Mouse (Mus musculus): ENCODE data around the gene 1700113H08Rik. TPM values are rescaled to one million over a fixed set of nuclear protein-coding genes. Genes with fewer than 3 reads are reported as not detected.

1700113H08Rik gene
- not detected in 2 replicates for polyA plus RNA-seq (2015; fragmentation: Nextera tagmentation; extraction: Ambion mirVana)

GRCm38 (mm10) chr10:87057500-87058250 is at the start of gene 1700113H08Rik:
1700113H08Rik (plus strand) TSS chr10:87058045.
- peak within 1 kb of the TSS; percentile 63 for H3K4me2 ChIP-seq (replicated peaks; ENCODE audit: low read depth, low read length)
- WGBS = 11% methylated on average over 15 of the region's 15 CpGs
- peak; percentile 37 for DNase-seq (ENCODE audit: low spot score)

GRCm38 (mm10) chr10:87008215-87008499 is 49.7 kb upstream of the 1700113H08Rik start:
- DNase-seq (ENCODE audit: low spot score) = no peak
- 58% methylated on average over 3 of the region's 3 CpGs for WGBS
- no peak overlapping the region for H3K4me3 ChIP-seq (ENCODE audit: low read depth, low read length)
- no peak overlapping the region for H3K27ac ChIP-seq (ENCODE audit: low read length)
- H3K27me3 ChIP-seq (replicated peaks; ENCODE audit: insufficient read depth, low read length) = no peaks in the 10 kb centered on the region
- TF ChIP-seq EP300 (IDR thresholded peaks at IDR 0.05) = no peak
- no peak for TF ChIP-seq CTCF (IDR thresholded peaks at IDR 0.05)
- ATAC-seq = no peak
- no peak overlapping the region for H3K4me2 ChIP-seq (replicated peaks; ENCODE audit: low read depth, low read length)
- no peak overlapping the region for H3K9ac ChIP-seq (replicated peaks; ENCODE audit: low read depth)
- H3K4me1 ChIP-seq (ENCODE audit: insufficient read depth, low read depth, low read length) = peaks cover 5% of the 10 kb centered on the region; the same call in 1 of the 2 replicates
- H3K36me3 ChIP-seq (ENCODE audit: insufficient read depth, low read length) = no peaks in the 10 kb centered on the region
- H3K9me3 ChIP-seq (ENCODE audit: low read length) = no peaks in the 10 kb centered on the region

More at GRCm38 (mm10) chr10:87057500-87058250, at the start of gene 1700113H08Rik:
- TF ChIP-seq EP300 (IDR thresholded peaks at IDR 0.05) = no peak
- TF ChIP-seq CTCF (IDR thresholded peaks at IDR 0.05) = peak; percentile 56
- ATAC-seq = no peak
- no peaks in the 10 kb centered on the region for H3K9me3 ChIP-seq (ENCODE audit: low read length)
- no peaks in the 10 kb centered on the region for H3K27me3 ChIP-seq (replicated peaks; ENCODE audit: insufficient read depth, low read length)
- no peak within 1 kb of the TSS for H3K9ac ChIP-seq (replicated peaks; ENCODE audit: low read depth)
- H3K4me3 ChIP-seq (ENCODE audit: low read depth, low read length) = peak within 1 kb of the TSS; percentile 31
- H3K27ac ChIP-seq (ENCODE audit: low read length) = no peak within 1 kb of the TSS
- H3K36me3 ChIP-seq (ENCODE audit: insufficient read depth, low read length) = no peaks in the 10 kb centered on the region
- H3K4me1 ChIP-seq (ENCODE audit: insufficient read depth, low read depth, low read length) = no peaks in the 10 kb centered on the region

- Histone ChIP-seq H3K9ac (replicated peaks; ENCODE audit: low read depth) (no peak overlapping the region), H3K27ac (ENCODE audit: low read length) (no peak overlapping the region), H3K4me2 (replicated peaks; ENCODE audit: low read depth, low read length) (no peak overlapping the region), H3K4me1 (ENCODE audit: insufficient read depth, low read depth, low read length) (peaks cover 5% of the 10 kb centered on the region; the same call in 1 of the 2 replicates), H3K4me3 (ENCODE audit: low read depth, low read length) (no peak overlapping the region), H3K27me3 (replicated peaks; ENCODE audit: insufficient read depth, low read length) (no peaks in the 10 kb centered on the region), H3K36me3 (ENCODE audit: insufficient read depth, low read length) (no peaks in the 10 kb centered on the region), H3K9me3 (ENCODE audit: low read length) (no peaks in the 10 kb centered on the region)
- no peak for ATAC-seq
- no peak for TF ChIP-seq EP300 (IDR thresholded peaks at IDR 0.05)
- no peak for TF ChIP-seq CTCF (IDR thresholded peaks at IDR 0.05)
- DNase-seq (ENCODE audit: low spot score) = no peak
- 72% methylated on average over 7 of the region's 7 CpGs for WGBS
These were observed 45.8 kb upstream of the 1700113H08Rik start for GRCm38 (mm10) chr10:87012087-87012486.

GRCm38 (mm10) chr10:87014391-87014965 is 43.4 kb upstream of the 1700113H08Rik start:
- TF ChIP-seq EP300 (IDR thresholded peaks at IDR 0.05) (peak; percentile 31; the same call in 1 of the 2 replicates), CTCF (IDR thresholded peaks at IDR 0.05) (no peak)
- H3K27ac ChIP-seq (ENCODE audit: low read length) = no peak overlapping the region
- H3K9me3 ChIP-seq (ENCODE audit: low read length) = no peaks in the 10 kb centered on the region
- no peak overlapping the region for H3K9ac ChIP-seq (replicated peaks; ENCODE audit: low read depth)
- WGBS = 42% methylated on average over 7 of the region's 7 CpGs
- H3K27me3 ChIP-seq (replicated peaks; ENCODE audit: insufficient read depth, low read length) = no peaks in the 10 kb centered on the region
- DNase-seq (ENCODE audit: low spot score) = peak; percentile 42
- no peak overlapping the region for H3K4me2 ChIP-seq (replicated peaks; ENCODE audit: low read depth, low read length)
- H3K4me1 ChIP-seq (ENCODE audit: insufficient read depth, low read depth, low read length) = no peaks in the 10 kb centered on the region
- ATAC-seq = peak; percentile 52
- H3K4me3 ChIP-seq (ENCODE audit: low read depth, low read length) = no peak overlapping the region
- no peaks in the 10 kb centered on the region for H3K36me3 ChIP-seq (ENCODE audit: insufficient read depth, low read length)

DNA sequence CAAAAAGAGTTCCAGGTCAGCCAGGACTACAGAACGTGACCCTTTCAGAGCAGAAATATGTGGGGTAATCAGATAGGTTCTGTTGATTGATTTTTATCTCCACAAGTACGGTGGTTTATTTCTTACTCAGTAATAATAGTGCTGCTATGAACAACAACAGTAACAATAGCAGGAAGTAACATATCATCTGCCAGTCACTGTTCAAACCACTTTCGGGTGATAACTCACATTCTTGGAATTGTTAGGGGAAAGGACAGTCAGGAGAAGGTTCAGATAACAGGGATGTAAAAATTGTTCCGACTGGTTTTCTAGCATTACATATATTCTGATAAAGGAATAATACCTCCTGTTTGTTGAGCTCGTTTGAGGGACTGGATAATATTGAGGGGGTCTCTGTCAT is 42.4 kb upstream of the 1700113H08Rik start:
- 21% methylated on average over 5 of the region's 5 CpGs for WGBS
- no peaks in the 10 kb centered on the region for H3K36me3 ChIP-seq (ENCODE audit: insufficient read depth, low read length)
- TF ChIP-seq EP300 (IDR thresholded peaks at IDR 0.05) (no peak), CTCF (IDR thresholded peaks at IDR 0.05) (no peak)
- no peaks in the 10 kb centered on the region for H3K27me3 ChIP-seq (replicated peaks; ENCODE audit: insufficient read depth, low read length)
- DNase-seq (ENCODE audit: low spot score) (no peak), ATAC-seq (no peak)
- H3K9me3 ChIP-seq (ENCODE audit: low read length) = no peaks in the 10 kb centered on the region
- no peaks in the 10 kb centered on the region for H3K4me1 ChIP-seq (ENCODE audit: insufficient read depth, low read depth, low read length)
- H3K9ac ChIP-seq (replicated peaks; ENCODE audit: low read depth) = no peak overlapping the region
- H3K4me2 ChIP-seq (replicated peaks; ENCODE audit: low read depth, low read length) = no peak overlapping the region
- no peak overlapping the region for H3K4me3 ChIP-seq (ENCODE audit: low read depth, low read length)
- H3K27ac ChIP-seq (ENCODE audit: low read length) = no peak overlapping the region

DNA sequence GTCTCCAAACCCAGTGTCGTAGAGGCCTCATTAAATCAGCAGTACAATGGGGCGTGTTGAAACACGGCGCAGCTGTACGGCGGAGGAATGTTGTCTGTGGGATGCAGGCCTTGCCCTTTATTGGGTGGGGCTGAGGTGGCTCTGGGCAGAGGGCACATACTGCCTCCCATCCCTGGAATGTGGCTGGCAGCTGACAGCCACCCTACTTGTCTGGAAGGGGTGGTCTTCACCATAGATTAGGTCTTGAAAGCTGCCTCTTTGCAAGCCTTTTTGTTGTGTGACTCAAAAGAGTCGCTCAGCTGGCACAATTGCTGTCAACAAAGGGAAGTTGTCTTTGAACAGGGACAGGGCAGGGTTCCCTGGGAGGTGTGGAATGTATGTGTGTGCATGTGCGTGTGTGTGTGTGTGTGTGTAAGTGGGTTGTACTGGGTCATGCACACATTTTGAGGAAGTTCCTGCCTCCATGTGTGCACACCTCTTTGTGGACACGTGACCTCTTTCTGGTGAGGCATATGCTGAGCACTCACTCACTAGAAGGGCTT is 41.6 kb upstream of the 1700113H08Rik start:
- TF ChIP-seq EP300 (IDR thresholded peaks at IDR 0.05) (no peak), CTCF (IDR thresholded peaks at IDR 0.05) (no peak)
- Histone ChIP-seq H3K9me3 (ENCODE audit: low read length) (no peaks in the 10 kb centered on the region), H3K9ac (replicated peaks; ENCODE audit: low read depth) (no peak overlapping the region), H3K27me3 (replicated peaks; ENCODE audit: insufficient read depth, low read length) (no peaks in the 10 kb centered on the region), H3K4me2 (replicated peaks; ENCODE audit: low read depth, low read length) (no peak overlapping the region), H3K36me3 (ENCODE audit: insufficient read depth, low read length) (no peaks in the 10 kb centered on the region), H3K27ac (ENCODE audit: low read length) (no peak overlapping the region), H3K4me1 (ENCODE audit: insufficient read depth, low read depth, low read length) (no peaks in the 10 kb centered on the region), H3K4me3 (ENCODE audit: low read depth, low read length) (no peak overlapping the region)
- 39% methylated on average over 9 of the region's 9 CpGs for WGBS
- DNase-seq (ENCODE audit: low spot score) (peak; percentile 40), ATAC-seq (peak; percentile 71)

Measured in lung, postnatal 0 days (tissue).